Mouse (Mus musculus): Measurements from ENCODE around the gene Mtmr2.

DNA sequence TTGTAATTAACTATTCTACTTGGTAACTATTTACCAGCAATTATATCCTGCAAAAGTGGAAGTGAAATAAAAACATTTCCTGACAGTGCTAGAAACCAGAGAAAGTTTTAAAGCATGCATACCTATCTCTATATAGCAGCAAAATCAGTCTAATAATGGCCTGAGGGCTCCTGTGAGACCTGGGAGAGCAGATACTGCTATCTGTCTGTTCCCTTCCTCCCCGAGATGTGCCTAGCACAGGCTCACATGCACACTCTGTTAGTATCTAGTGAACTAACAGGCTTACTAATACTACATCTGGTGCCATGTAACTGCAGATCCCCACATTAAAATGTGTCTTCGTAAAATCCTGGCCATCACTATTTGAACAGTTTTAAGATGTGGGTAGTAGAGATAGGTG is 46.5 kb downstream of the Mtmr2 start:
- TF ChIP-seq CTCF (IDR thresholded peaks at IDR 0.05; ENCODE audit: low read depth) = no peak
- TF ChIP-seq EP300 (IDR thresholded peaks at IDR 0.05; ENCODE audit: low read depth) = no peak

All from heart, postnatal 0 days (tissue).